Mouse (Mus musculus) adrenal gland, adult (tissue): ENCODE results near the gene Lrig1.

Source experiments
- DNase-seq, 2 experiments: peaks; one replicate each; pipeline ENCODE4 v3.0.0; 2022 to 2023; ENCODE audit warnings: low spot score in 1 of 2; ENCODE audit not compliant: inconsistent age in 2 of 2

Gene Lrig1

DNA sequence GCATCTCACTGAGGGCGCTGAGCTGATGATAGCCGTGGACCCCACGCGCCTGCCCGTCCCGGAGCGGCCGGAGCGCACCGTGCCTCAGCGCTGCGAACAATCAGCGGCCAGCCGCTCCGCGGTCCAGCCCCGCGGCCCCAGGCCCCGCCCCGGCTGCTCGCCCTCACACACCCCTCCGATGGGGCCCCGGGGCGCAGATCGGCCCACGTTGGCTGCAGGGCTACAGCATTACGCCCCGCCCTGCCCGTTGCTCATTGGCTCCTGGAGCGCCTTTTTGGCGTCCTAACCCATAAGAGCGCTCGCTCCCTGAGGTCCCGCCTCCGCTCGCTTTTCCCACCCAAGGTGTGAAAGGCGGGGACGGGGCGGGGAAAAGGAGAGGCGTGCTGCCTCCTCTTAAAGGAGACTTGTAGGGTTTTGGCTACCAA, at the start of gene Lrig1:
Lrig1 (minus strand) TSS at position 92 of the 425 bp plus-strand sequence.
- peak; percentile 99 to 100 for DNase-seq

DNA sequence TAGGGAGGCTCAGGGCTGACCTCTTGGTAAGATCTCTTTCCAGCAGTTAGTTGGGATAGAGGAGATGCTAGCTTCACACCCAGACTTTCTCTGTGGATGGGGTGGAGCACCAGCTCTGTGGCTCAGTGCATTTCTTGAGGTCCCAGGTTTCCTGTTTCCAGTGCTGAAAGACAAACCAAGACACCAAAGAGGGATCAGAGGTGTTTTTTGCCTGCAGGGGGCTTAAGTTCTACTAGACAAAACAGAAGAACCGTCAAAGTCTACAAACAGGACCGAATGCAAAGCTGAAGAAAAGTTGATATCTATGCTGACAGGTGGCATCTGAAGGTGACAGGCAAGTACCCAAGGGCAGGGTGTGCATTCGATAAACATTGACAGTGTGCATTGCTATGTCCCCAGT, 49.7 kb upstream of the Lrig1 start:
- DNase-seq = no peak

DNA sequence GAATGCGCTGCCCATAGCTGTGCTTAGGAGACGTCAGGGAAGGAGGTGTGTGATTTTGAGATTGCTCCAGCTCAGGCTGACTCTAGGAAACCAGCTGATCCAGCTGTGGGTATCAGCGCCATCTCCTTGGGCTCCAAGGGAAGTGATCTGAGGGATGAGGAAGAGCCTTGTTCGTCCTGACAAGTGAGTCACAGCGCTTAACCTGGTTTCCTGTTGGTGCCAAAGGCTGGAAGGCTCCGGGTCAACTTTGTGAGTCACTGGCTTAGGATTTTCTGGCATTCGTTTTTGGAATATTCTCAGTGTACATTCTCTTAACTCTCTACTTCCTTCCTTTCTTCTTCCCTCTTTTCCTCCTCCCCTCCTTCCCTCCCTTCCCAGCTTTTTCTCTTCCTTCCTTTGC, 48.4 kb upstream of the Lrig1 start:
- peak; percentile 18 to 36 for DNase-seq

DNA sequence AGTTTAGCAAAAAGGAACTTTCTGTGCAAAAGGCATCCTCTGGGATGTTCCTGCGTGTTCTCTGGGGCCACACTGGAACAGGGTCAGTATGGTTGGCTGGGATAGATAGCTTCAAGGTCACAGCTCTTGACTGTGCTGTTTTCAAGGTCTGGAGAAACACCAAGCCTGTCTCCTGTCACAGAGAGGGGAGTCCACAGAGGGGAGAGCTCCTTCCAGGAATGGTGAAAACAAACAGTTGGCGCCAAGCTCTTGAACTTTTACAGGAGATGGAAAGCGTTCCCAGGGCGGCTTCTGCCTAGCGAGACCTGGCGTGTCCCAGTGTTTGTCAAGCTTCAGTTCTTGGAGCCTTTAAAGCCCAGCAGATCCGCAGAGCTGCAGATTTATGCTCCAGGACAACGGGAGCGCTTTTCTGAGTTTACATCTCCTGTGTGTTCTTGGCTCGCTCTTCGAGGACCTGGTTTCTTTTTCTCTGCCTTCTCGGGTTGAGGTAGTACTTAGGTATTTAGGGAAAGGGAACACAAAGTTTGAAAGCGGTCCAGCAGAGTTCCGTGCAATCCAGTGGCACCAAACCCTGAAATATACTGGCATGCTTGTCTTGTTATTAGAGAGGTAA, 40.3 kb upstream of the Lrig1 start:
- DNase-seq = peak; percentile 55 to 67

DNA sequence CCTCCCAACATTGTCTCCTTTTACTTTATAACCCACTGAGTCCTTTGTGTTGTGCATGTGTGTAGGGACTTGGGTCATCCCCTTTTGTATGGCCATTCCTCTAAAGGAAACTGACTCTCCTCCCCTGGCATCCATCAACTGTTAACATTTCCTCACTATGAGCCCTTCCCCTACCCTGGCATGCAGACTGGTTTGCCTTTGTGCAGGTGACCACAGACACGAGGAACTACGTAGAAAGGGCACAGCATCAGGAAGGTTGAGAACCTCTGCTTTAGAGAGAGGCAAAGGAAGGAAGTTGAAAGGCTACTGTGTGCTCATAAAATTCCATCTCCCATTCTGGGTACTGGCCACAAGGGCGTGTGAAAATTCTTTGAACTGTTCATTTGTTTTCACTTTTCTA, 38.7 kb upstream of the Lrig1 start:
- no peak for DNase-seq

DNA sequence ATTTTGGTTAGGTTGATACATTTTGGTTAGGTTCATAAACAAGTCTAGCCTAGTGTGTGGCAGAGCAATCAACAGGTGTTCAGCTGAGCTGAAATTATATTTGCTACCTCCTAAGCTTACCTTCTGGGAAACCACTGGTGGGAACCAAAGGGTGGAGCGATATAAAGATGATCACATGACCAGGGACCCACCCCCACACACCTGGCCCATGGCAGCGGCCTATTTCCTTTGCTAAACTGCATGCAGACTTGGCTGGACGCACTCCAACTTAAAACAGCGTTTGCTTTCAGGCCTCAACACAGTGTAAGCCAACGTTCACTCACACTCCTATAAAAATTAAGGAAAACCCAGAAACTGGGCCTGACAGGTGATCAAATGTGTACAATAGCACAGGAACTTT, 33.9 kb upstream of the Lrig1 start:
- no peak for DNase-seq

DNA sequence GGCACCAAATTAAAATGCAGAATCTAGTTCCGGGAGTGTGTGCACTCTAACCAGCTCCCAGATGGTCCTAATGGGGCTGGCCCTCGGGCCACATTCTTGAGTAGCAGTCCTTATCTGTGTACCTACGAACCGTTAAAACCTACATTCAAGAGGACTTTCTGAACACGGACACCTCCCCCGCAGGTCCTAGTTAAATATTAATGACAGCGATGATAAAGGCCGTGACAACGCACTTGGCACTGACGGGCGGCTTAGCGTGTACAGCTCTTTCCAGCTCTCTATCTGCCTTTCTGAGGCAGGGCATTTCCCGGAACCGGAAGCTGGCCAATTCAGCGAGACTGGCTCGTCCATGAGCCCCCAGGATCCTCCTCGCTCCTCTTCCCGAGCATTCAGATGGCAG, 29.9 kb upstream of the Lrig1 start:
- no peak for DNase-seq

DNA sequence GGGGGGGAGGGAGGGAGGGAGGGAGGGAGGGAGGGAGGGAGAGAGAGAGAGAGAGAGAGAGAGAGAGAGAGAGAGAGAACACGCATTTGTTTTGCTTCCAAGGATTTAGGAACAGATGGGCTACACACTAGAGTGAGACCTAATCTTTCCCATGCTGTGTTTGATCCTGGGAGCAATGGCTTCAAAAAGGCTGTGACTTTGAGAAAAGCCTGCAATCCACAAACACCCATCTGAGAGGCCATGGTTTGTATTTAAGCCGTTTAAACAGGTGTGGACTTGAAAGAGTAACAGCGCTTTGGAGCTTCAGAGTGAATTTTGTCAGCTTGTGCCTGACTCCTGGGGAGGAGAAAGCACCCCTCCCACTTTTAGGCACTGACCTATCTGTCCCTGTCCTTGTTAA, 29.2 kb upstream of the Lrig1 start:
- no peak for DNase-seq

DNA sequence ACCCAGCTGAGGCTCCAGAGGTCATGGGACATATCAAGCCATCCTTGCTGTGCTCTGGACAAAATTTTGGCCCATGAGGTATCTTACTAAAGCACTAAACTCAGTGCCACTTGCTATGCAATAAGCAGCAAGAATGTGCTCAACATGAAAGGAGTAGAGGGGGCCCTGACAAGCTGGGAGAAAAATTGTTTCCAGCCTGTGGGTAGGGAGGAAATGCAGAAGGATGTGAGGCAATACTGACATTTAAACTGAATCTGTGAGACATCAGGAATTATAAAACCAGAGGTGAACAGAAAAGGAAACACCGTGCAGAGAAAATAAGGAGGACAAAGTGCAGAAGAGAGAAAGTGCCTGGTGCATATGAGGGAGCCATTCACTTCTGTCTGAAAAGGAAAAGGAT, 24.7 kb upstream of the Lrig1 start:
- DNase-seq = no peak

DNA sequence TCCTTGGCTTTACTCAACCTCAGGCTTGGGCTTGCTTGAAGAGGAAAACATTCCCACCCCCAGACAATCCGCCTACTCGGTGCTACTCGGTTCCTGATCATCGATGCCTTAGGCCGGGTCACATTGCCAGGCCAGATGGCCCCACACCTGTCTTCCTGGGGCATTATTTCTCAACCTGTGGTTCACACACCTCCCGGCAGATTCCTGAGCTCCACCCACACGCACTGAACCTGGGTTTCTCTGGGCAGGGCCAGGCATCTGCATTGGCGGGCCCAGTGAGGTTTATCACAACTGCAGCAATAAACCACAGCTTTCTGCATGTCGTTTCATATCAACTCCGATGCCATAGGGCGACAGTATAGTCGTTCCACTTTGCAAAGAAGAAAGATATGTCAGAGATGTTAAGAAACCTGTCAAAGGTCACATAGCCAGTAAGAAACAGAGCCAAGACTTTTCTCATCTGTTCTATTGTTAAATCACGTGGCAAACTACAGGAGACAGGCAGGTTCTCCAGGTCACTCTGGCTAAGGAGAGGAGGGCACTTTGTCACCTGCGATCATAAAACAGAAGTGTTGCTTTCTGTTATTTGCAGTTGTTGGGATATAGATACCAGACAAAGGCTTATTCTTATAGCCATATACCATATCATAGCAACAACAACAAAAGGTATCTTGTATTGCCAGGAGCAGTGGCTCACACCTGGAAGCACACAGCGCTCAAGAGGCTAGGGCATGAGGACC, 18.8 kb upstream of the Lrig1 start:
- DNase-seq = no peak

DNA sequence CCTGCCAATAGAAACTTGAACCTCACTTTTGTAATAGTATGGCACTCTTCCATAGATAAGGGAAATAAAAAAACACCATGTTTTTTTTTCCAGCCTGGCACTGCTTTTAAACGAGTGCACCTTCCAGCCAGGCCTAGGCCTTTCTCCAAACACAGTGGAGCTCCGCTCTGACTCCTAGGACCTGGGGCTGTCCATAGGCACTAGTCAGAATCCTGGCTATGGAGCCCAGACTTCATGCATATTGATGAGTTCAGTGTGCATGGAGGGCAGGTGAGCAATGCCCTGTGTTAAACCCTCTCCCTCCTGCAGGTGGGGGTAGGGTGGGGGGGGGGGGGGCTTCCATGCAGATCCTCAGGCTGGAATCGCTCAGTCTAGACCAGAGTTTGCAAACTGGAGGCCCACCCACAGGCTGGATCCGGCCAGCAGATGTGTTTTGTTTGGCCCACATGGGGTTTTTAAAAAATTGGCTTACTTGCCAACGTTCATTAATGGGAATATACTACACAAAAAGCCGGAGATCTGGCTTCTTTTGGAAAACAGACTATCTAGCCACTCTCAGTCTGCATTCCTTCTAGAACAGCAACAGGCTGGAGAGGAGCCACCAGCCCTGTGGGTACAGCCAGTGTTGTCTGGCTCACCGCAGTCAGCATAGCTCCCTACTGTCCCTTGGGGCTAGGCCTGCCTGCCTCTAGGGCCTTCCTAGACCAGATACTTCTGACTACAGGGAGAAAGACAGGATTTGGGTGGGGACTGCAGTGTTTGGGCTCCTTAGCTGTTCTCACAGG, 17.9 kb upstream of the Lrig1 start:
- DNase-seq = no peak

DNA sequence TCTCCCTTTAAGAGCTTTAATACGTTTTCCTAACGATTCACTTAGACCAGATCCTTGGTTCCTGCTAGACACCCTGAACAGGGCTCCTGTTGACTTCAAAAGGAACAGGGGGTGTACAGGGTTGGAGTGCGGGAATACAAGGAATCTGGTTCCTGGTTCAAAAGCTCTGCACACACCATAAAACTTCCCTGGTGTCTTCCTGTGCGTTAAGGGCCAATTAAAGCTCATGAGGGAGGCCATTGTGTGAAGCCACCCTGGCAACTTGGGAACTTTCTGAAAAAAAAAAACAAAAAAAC, 15.6 kb upstream of the Lrig1 start:
- DNase-seq = no peak

DNA sequence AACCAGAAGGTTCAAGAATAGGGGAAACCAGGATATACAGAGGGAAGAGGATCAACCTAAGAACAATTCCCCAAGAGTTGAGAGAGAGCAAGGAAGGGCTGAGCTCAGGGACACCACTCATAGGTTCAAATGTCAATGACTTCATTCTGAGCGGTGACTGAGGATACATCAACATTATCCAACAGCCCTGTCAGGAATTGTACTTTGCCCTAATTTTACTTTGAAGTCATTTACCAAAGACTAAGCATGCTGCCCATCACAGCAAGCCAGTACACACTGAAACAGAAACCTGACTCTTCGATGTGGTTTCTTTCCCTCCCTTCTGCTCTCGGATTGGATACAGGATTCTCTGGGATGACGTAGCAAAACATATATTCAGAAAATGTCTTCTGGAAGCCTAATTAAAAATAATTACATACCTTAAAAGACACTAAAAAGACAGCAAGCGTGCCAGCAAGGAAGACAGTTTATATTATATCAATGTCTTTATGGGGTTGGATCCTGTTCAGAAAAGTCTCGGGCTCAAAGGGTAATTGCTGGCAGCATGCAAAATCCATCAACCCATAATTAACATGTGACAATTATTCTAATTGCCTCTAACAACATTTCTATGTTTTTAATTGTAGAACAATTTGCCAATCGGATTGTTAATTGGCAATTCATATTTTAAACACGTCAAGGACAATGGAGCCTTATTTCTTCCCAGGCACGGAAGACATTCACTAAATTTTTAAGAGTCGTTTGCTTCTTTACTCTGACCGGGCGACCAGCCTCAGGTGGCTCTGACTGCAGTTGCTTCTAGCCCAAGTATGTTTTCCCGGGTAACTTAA, 15.1 kb upstream of the Lrig1 start:
- DNase-seq = no peak

DNA sequence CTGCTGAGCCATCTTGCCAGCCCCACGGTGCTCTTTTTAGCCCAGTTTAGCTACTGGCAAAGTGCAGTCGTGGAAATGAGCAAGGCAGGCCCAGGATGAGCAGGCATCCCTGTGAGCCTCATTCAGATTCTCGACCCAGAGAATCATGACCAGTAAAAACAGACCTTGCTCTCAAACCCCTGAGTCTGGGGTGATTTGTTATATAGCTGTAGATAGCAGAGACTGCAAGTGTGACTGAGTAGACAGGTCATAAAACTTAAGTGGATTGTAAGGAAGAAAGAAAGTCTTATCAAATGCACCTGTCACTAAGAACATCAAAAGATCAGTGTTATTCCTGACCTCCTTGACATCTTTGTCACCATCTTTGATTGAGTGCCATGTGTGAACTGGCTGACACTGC, 9.9 kb upstream of the Lrig1 start:
- DNase-seq = no peak

DNA sequence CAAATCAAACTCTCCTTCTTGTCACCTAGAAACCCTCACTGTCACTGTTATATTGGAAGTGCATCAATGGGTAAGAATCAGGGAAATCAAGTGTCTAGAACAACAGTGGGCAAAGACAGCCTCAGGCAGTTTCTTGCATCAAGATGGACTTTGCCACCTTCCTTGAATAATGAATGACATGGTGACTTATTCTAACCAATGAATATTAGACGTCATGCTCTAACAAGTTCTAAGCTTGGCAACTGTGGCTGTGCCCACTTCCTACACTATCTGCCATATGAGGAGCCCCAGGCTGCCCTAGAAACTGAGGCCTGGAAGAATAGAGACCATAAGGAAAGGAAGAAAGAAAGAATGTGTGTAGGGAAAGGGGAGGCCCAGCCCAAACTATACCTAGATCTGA, 9.2 kb upstream of the Lrig1 start:
- no peak for DNase-seq

DNA sequence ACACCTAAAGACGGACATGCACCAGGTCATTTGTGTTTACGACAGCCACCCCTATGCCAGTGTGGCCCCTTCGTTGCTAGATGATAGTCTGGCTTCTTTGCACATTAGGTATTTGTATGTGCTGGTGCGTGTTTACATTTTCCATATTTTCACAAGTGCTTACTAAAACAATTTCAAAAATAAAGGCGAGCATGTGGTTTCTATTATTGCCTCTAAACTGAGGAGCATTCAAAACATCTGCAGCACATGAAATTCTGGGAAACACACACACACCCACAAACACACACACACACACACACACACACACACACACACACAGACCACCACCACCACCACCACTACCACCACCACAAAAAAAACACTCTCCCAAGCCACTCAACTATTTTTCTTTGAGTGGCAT, 7.3 kb upstream of the Lrig1 start:
- no peak for DNase-seq

DNA sequence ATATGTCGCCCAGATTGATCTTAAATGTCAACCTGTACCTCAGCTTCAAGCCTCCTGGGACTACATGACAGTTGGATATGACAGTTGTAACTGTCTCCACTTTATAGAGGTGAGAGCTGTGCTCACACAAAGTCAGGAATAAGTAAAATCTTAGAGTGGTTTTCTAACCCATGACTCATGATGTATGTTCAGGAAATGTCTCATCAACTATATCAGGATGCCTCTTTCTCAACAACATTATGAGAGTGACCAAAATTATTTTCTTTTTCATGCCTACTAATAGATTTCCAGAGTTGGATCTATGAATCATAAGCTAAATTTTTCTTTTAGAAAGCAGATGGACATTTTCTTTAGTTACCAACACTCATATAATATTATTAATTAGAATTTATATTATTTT, 6.0 kb upstream of the Lrig1 start:
- DNase-seq = no peak

DNA sequence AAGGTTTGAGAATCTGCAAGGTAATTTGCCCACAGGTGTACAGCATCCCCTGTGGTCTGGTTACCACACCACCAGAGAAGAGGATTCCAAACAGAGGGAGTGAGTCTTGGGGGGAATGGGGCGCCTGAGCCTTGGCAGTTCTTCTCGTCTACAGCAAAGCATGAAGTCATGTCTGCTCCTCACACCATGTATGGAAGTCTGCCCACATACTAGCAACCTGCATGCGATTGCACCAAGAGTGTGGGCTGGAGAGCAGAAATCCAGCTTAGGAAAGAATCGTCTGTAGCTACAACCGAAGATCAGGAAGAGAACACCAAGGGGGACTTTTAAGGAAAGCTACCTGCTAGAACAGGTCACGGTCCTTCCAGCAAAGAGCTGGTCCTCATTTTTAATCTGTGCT, 3.0 kb upstream of the Lrig1 start:
- no peak for DNase-seq

DNA sequence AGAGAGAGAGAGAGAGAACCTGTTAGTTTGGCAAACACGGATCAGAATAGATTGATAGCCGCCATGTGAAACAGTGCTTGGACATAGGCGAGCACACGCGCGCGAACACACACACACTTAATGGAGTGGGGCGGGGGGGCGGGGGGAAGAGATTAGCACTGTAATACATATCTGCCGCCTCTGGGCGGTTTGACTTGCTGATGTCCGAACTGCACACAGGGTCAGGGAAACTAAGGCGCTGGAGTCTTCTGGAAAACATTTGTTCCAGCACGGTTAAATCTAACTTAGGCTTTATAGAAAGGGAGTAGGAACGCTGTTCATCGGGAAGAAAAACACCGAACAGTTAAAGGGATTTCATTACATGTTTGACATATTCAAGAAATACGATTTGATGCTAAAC, 1.1 kb upstream of the Lrig1 start:
- peak in 1 of 2 experiments; percentile 63 for DNase-seq

DNA sequence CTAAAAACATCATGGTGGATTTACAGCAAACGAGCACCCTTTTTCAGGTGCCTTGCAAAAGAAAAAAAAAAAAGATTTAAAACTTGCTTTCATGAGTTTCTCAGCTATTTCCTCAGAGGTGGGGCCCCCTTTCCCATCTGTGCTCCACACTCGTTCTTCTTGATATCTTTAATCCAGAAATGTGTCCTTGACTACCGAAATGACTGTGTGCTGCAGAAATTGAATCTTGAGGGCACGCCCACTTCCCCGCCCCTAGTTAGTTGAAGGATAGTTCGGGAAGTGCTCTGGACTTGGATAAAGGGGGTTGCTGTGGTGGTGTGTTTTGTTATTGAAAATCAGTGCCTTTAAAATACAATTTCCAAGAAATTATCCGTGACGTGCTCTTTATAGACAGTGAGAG, 654 bp upstream of the Lrig1 start:
- DNase-seq = peak; percentile 85 to 91

DNA sequence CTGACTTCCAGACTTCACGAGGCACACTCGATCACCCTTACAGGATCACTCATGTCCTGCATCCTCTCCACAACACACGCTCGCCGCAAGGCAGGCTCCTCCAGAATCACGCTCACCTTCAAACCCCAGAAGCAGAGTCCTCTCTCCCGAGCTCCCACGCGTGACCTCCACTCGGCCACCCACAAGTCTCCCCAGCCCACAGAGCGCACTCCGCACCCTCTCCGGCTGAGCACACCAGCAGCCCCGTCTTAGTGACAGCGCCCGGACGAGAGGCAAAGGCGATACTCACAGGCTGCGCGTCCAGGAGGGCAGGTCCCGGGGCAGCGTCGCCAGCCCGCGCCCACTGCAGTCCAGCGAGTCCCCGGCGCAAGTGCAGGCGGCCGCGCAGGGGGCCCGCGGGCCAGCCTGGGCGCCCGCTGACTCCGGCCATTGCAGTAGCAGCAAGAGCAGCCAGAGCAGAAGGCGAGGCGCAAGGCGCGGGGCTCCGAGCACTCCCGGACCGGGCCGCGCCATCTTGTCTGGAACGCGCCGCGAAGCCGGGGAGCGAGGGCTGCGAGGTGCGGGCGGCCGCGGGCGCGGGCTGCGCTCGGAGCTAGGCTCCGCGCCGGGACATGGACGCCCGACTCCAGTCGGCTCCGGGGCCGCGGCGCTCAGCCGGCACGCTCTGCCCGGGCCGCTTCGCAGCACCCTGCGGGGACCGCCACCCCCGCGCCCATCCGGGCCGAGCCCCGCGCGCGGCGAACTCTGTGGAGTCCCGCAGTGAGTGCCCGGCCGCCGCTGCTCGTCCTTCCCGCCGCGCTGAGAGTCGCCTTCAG, 578 bp downstream of the Lrig1 start:
- DNase-seq = peak; percentile 61 to 85
